Comparison of ENCODE assay signal across 15 mouse cellular contexts in genomic region chr16:34048232-34048631, GRCm38 (mm10).
"Had no signal": no experiment of that assay in that cellular context is flagged by ENCODE, and none has a peak within 500 bp of the region (broad histone marks: within the 10 kb centered on the region; RNA-seq: fewer than 3 reads in every experiment).

No protein-coding gene starts in this region.

- H3K4me2 ChIP-seq: lung, embryonic 15.5 days; midbrain, embryonic 11.5 days; midbrain, embryonic 13.5 days; midbrain, embryonic 15.5 days; neural tube, embryonic 12.5 days had no signal

- H3K4me3 ChIP-seq: lung, embryonic 15.5 days; midbrain, embryonic 13.5 days; midbrain, embryonic 15.5 days; neural tube, embryonic 12.5 days had no signal

- H3K27ac ChIP-seq: lung, embryonic 15.5 days; macrophage; midbrain, embryonic 13.5 days; midbrain, embryonic 15.5 days; neural tube, embryonic 12.5 days had no signal

- DNase-seq: lung, adult 2 months; lung, postnatal 14 days; lung, postnatal 36 days; right cerebral cortex, postnatal 14 days; spleen, adult 18-20 months; thymus, adult 18-20 months; thymus, postnatal 14 days; thymus, postnatal 36 days had no signal

- H3K9me3 ChIP-seq: lung, embryonic 15.5 days; megakaryocyte, embryonic 14.5 days; midbrain, embryonic 13.5 days; midbrain, embryonic 15.5 days; neural tube, embryonic 12.5 days had no signal

- H3K9ac ChIP-seq: lung, embryonic 15.5 days; midbrain, embryonic 13.5 days; midbrain, embryonic 15.5 days; neural tube, embryonic 12.5 days had no signal

- H3K4me1 ChIP-seq: lung, embryonic 15.5 days; midbrain, embryonic 13.5 days; midbrain, embryonic 15.5 days; neural tube, embryonic 12.5 days had no signal

- ATAC-seq: midbrain, embryonic 13.5 days; midbrain, embryonic 15.5 days had no signal

- H3K27me3 ChIP-seq: lung, embryonic 15.5 days; megakaryocyte, embryonic 14.5 days; midbrain, embryonic 13.5 days; midbrain, embryonic 15.5 days; neural tube, embryonic 12.5 days had no signal
